Mouse (Mus musculus): ENCODE measurements around the gene Tmem158. TPM values are rescaled to one million over a fixed set of nuclear protein-coding genes. Genes with fewer than 3 reads are reported as not detected.

Gene Tmem158
- polyA plus RNA-seq, 1 experiment = 12.8 TPM

GRCm38 (mm10) chr9:123229826-123230225 lies 30.7 kb downstream of the Tmem158 start:
- 79% methylated on average over 4 of the region's 4 CpGs for WGBS
- no peak overlapping the region for H3K27ac ChIP-seq (ENCODE audit: insufficient read depth, low read length)
- TF ChIP-seq CTCF (IDR thresholded peaks at IDR 0.05; ENCODE audit: borderline replicate concordance, insufficient read depth, low read depth, low read length) = no peak
- TF ChIP-seq POLR2A (IDR thresholded peaks at IDR 0.05; ENCODE audit: borderline replicate concordance, insufficient read depth, low read length) = no peak
- H3K4me3 ChIP-seq (replicated peaks; ENCODE audit: insufficient read depth, low read depth, low read length) = no peak overlapping the region
- no peaks in the 10 kb centered on the region for H3K4me1 ChIP-seq (ENCODE audit: control insufficient read depth, insufficient read depth, low read length)
- no peaks in the 10 kb centered on the region for H3K27me3 ChIP-seq (ENCODE audit: control insufficient read depth, insufficient read depth, low read length)
- no peak for DNase-seq

DNA sequence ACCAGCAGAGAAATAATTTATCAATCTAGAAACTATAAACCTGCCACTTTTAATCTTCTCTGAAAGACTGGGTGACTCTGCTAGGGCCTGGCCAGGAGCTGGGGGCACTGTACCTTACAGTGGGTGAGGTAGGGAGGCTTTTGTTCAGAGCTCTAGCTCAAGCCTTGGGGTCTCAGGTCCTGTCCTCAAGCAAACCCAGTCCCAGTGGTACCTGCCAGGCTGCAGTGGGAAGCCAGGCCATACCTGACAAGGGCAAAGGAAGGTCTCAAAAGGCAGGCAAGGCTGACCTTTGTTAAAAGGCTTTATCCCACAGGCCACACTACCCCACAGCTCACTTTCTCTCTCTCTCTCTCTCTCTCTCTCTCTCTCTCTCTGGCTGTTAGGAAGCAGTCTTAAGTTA lies 31.9 kb downstream of the Tmem158 start:
- TF ChIP-seq CTCF (IDR thresholded peaks at IDR 0.05; ENCODE audit: borderline replicate concordance, insufficient read depth, low read depth, low read length) (no peak), POLR2A (IDR thresholded peaks at IDR 0.05; ENCODE audit: borderline replicate concordance, insufficient read depth, low read length) (no peak)
- no peak overlapping the region for H3K27ac ChIP-seq (ENCODE audit: insufficient read depth, low read length)
- H3K27me3 ChIP-seq (ENCODE audit: control insufficient read depth, insufficient read depth, low read length) = no peaks in the 10 kb centered on the region
- no peaks in the 10 kb centered on the region for H3K4me1 ChIP-seq (ENCODE audit: control insufficient read depth, insufficient read depth, low read length)
- no peak for DNase-seq
- no peak overlapping the region for H3K4me3 ChIP-seq (replicated peaks; ENCODE audit: insufficient read depth, low read depth, low read length)

DNA sequence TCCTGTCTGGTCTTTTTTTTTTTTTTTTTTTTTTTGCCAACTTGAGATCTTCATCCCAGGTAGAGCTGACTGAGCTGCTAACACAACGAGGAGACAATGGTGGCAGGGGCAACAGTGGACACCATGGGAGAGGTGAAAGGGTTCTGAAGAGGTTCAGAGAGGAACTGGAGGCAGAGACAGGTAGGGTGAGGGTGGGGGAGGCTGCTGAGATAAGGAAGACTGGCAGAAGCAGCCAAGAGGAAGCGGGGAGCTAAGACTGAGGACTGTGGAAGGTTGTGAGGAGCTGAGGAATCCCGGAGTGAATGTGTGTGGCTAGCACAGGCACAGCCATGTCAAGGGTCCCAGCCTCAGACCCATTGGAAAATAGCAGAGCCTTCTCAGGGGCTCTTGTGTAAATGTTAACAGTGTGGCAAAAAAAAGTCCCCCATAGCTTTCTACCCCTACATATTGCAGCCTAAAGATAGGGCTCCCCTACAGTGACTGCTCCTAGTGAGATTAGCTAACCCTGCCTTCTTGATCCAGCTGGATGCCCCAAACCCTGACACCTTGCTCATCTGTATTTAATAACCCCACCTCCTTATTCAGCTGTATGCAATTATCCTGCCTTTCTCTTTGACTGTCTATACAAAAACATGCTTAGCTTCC lies 33.3 kb downstream of the Tmem158 start:
- WGBS = 72% methylated on average over 3 of the region's 3 CpGs
- Histone ChIP-seq H3K4me1 (ENCODE audit: control insufficient read depth, insufficient read depth, low read length) (no peaks in the 10 kb centered on the region), H3K27me3 (ENCODE audit: control insufficient read depth, insufficient read depth, low read length) (no peaks in the 10 kb centered on the region), H3K27ac (ENCODE audit: insufficient read depth, low read length) (no peak overlapping the region), H3K4me3 (replicated peaks; ENCODE audit: insufficient read depth, low read depth, low read length) (no peak overlapping the region)
- TF ChIP-seq POLR2A (IDR thresholded peaks at IDR 0.05; ENCODE audit: borderline replicate concordance, insufficient read depth, low read length) (no peak), CTCF (IDR thresholded peaks at IDR 0.05; ENCODE audit: borderline replicate concordance, insufficient read depth, low read depth, low read length) (no peak)
- DNase-seq = no peak

GRCm38 (mm10) chr9:123224863-123225431 lies 35.6 kb downstream of the Tmem158 start:
- no peak overlapping the region for H3K27ac ChIP-seq (ENCODE audit: insufficient read depth, low read length)
- 73% methylated on average over 2 of the region's 2 CpGs for WGBS
- no peaks in the 10 kb centered on the region for H3K27me3 ChIP-seq (ENCODE audit: control insufficient read depth, insufficient read depth, low read length)
- no peak overlapping the region for H3K4me3 ChIP-seq (replicated peaks; ENCODE audit: insufficient read depth, low read depth, low read length)
- H3K4me1 ChIP-seq (ENCODE audit: control insufficient read depth, insufficient read depth, low read length) = no peaks in the 10 kb centered on the region
- no peak for DNase-seq
- TF ChIP-seq CTCF (IDR thresholded peaks at IDR 0.05; ENCODE audit: borderline replicate concordance, insufficient read depth, low read depth, low read length) = no peak
- no peak for TF ChIP-seq POLR2A (IDR thresholded peaks at IDR 0.05; ENCODE audit: borderline replicate concordance, insufficient read depth, low read length)

DNA sequence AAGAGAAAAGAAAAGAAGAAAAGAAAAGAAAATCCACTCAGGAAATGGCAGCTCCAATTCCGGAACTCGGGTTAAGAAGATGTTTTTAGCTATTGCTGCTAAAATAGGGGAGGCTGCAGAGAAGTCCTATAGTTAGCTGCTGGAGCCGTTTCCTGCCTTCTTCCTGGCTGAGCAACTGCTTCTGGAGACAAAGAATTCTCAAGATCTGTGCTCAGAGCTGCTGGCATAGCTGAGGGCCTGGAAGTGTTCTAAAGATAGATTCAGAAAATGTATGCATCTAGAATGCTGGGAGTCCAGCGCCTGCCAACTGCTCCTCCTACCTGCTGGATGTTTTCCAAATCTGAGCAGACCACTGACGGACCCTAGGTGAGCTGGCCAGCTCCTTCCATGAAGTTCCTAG lies 40.7 kb downstream of the Tmem158 start:
- no peak for DNase-seq
- Histone ChIP-seq H3K4me3 (replicated peaks; ENCODE audit: insufficient read depth, low read depth, low read length) (no peak overlapping the region), H3K27me3 (ENCODE audit: control insufficient read depth, insufficient read depth, low read length) (no peaks in the 10 kb centered on the region; the same call in 1 of the 2 replicates), H3K4me1 (ENCODE audit: control insufficient read depth, insufficient read depth, low read length) (no peaks in the 10 kb centered on the region), H3K27ac (ENCODE audit: insufficient read depth, low read length) (no peak overlapping the region)
- TF ChIP-seq CTCF (IDR thresholded peaks at IDR 0.05; ENCODE audit: borderline replicate concordance, insufficient read depth, low read depth, low read length) (no peak), POLR2A (IDR thresholded peaks at IDR 0.05; ENCODE audit: borderline replicate concordance, insufficient read depth, low read length) (no peak)
- WGBS = 40% methylated on average over 5 of the region's 5 CpGs

DNA sequence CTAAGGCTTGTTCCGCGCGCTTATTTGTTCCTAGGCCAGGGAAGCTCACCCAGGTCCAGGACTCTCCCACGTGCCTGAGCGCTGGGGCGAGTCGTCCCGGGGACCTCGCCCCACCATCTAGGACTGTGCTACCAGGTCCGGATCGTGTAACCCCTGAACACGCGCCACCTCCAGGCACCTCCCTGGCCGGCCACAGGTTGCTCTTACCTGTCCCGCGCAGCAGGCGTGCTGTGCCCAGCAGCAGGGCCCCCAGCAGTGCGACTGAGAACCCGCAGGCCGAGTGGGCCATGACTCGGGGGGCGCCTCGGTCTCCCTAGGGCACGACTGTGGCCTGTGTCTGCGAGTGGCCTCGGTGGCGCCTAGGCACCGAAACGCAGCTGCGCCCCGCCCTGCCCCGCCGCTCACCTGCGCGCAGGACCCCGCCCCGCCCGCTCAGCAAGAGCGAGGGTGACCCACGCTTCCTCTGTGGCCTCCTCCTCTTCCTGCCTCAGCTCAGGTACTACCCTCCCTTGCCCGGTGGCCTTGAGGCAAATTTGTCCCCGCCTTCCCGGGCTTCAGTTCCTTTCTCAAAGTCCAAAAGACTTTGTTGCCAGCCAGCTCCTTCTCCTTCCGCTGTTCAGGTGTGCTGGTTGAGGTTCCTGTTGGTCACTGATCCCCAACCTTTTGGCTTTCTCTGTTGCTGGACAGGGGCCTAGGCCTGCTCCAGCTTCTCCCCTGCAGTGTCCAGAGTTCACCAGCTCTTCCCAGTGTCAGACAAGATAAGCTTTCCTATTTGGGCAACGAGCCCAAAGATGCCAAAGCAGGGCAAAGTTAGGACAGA lies 44.7 kb downstream of the Tmem158 start, which contains the start of gene Cdcp1:
Cdcp1 (minus strand) TSS at position 418 of the 820 bp plus-strand sequence.
- Histone ChIP-seq H3K4me1 (ENCODE audit: control insufficient read depth, insufficient read depth, low read length) (no peaks in the 10 kb centered on the region), H3K27ac (ENCODE audit: insufficient read depth, low read length) (no peak within 1 kb of the TSS), H3K4me3 (replicated peaks; ENCODE audit: insufficient read depth, low read depth, low read length) (no peak within 1 kb of the TSS), H3K27me3 (ENCODE audit: control insufficient read depth, insufficient read depth, low read length) (no peaks in the 10 kb centered on the region; the same call in 1 of the 2 replicates)
- no peak for TF ChIP-seq CTCF (IDR thresholded peaks at IDR 0.05; ENCODE audit: borderline replicate concordance, insufficient read depth, low read depth, low read length)
- no peak for TF ChIP-seq POLR2A (IDR thresholded peaks at IDR 0.05; ENCODE audit: borderline replicate concordance, insufficient read depth, low read length)
- WGBS = 8% methylated on average over 45 of the region's 45 CpGs
- DNase-seq = no peak

DNA sequence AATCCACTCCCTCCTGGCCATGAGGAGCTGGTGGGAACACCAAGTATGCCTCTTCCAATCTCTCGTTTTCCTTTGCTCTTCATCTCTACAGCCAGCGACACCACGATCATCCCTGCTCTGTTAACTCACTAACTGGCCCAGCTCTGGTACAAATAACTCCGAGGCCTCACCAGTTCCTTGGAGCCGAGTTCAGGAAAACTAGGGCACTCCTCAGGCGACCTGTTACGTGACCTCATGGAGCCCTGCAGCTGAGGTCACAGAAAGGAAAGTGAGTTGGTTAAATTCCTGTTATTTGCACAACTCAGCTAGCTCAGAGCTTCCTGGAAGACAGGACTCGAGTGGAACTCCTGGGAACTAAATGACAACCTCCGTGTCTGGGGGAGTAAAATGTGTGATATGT lies 47.2 kb downstream of the Tmem158 start:
- no peaks in the 10 kb centered on the region; the same call in 1 of the 2 replicates for H3K27me3 ChIP-seq (ENCODE audit: control insufficient read depth, insufficient read depth, low read length)
- no peak overlapping the region for H3K4me3 ChIP-seq (replicated peaks; ENCODE audit: insufficient read depth, low read depth, low read length)
- 78% methylated on average over 9 of the region's 9 CpGs for WGBS
- DNase-seq = no peak
- H3K27ac ChIP-seq (ENCODE audit: insufficient read depth, low read length) = no peak overlapping the region
- TF ChIP-seq POLR2A (IDR thresholded peaks at IDR 0.05; ENCODE audit: borderline replicate concordance, insufficient read depth, low read length) (no peak), CTCF (IDR thresholded peaks at IDR 0.05; ENCODE audit: borderline replicate concordance, insufficient read depth, low read depth, low read length) (no peak)
- no peaks in the 10 kb centered on the region for H3K4me1 ChIP-seq (ENCODE audit: control insufficient read depth, insufficient read depth, low read length)

Other genes with a start within 250 kb of the Tmem158 start
- gene Tmem42, start 239.4 kb downstream of the Tmem158 start, polyA plus RNA-seq (2012; rRNA removed) = 21.2 and 21.3 TPM in 2 replicates
- gene Tgm4, start 226.0 kb downstream of the Tmem158 start, polyA plus RNA-seq (2012; rRNA removed) = 0.44 and 0.69 TPM in 2 replicates
- 83.4 and 85.9 TPM in 2 replicates for gene Zdhhc3, start 147.6 kb downstream of the Tmem158 start, polyA plus RNA-seq (2012; rRNA removed)
- gene Exosc7, start 147.5 kb downstream of the Tmem158 start, polyA plus RNA-seq (2012; rRNA removed) = 57.2 and 60.5 TPM in 2 replicates
- gene Clec3b, start 109.8 kb downstream of the Tmem158 start, polyA plus RNA-seq (2012; rRNA removed) = 15.4 and 15.7 TPM in 2 replicates
- 0.05 and 0.06 TPM in 2 replicates for gene Cdcp1, start 44.7 kb downstream of the Tmem158 start, polyA plus RNA-seq (2012; rRNA removed)
- gene Lars2, start 106.2 kb upstream of the Tmem158 start, polyA plus RNA-seq (2012; rRNA removed) = 2,134 and 2,230 TPM in 2 replicates
- gene Limd1, start 217.9 kb upstream of the Tmem158 start, polyA plus RNA-seq (2012; rRNA removed) = 5.9 and 6.5 TPM in 2 replicates

All from cerebellum, adult 2 months (tissue).